Mouse (Mus musculus) cerebellum, adult 2 months (tissue): Measurements from ENCODE around the gene Zfp329. TPM values are rescaled to one million over a fixed set of nuclear protein-coding genes. Genes with fewer than 3 reads are reported as not detected.
A peak's percentile ranks its signal among the peaks of the same experiment; 100 is the strongest.
"Not testable (repeated sequence)": the region's sequence is repeated elsewhere in the genome, so short reads cannot be mapped to it uniquely, and the experiment has no call there.

Experiments used
- DNase-seq, 2 experiments: peaks; one replicate each; pipeline ENCODE4 v3.0.0; 2021
- H3K27ac ChIP-seq: fragments of 200-500 bp; 2 replicates; pipeline ENCODE4 v1.5.1; 2012; ENCODE audit warnings: low read length, control low read depth, inconsistent platforms; ENCODE audit not compliant: insufficient read depth
- H3K27me3 ChIP-seq: fragments of 200-500 bp; 2 replicates; pipeline ENCODE4 v1.6.1; 2012; ENCODE audit warnings: inconsistent platforms, mild to moderate bottlenecking, low read length, moderate library complexity; ENCODE audit not compliant: control insufficient read depth, insufficient read depth
- H3K4me1 ChIP-seq: fragments of 200-500 bp; 2 replicates; pipeline ENCODE4 v1.6.1; 2011; ENCODE audit warnings: low read length; ENCODE audit not compliant: control insufficient read depth, insufficient read depth
- H3K4me3 ChIP-seq: fragments of 200-500 bp; replicated peaks from 2 replicates; pipeline ENCODE3; 2011; ENCODE audit warnings: mild to moderate bottlenecking, low read depth, low read length, control low read depth; ENCODE audit not compliant: insufficient read depth
- CTCF ChIP-seq: fragments of 200-500 bp; IDR thresholded peaks from 2 replicates; pipeline ENCODE4 v1.5.1; 2011; ENCODE audit warnings: low read depth, mild to moderate bottlenecking, control low read depth, low read length, moderate library complexity, borderline replicate concordance; ENCODE audit not compliant: insufficient read depth
- POLR2A ChIP-seq: fragments of 200-500 bp; IDR thresholded peaks from 2 replicates; pipeline ENCODE4 v1.6.1; 2011; ENCODE audit warnings: low read length, control low read depth, borderline replicate concordance; ENCODE audit not compliant: insufficient read depth
- WGBS: fragments of 180-500 bp; shearing (Covaris S2); methylation state at CpG from one replicate; pipeline ENCODE4 v1.1.7; 2018; 5-methylcytosine and 5-hydroxymethylcytosine counted together
- polyA plus RNA-seq: library from polyadenylated mRNA; depleted of rRNA; stranded (reverse); fragments of >200 nt; gene quantifications from 2 replicates; pipeline ENCODE4 v1.2.3, GENCODE M21; 2012

Gene Zfp329
- polyA plus RNA-seq, 1 experiment = 16.7 TPM

- Histone ChIP-seq H3K4me3 (no peak overlapping the region), H3K4me1 (no peaks in the 10 kb centered on the region), H3K27ac (no peak overlapping the region), H3K27me3 (no peaks in the 10 kb centered on the region)
- WGBS = 12% methylated on average over 1 of the region's 1 CpGs
- DNase-seq = no peak
- TF ChIP-seq CTCF = no peak
Measured at GRCm38 (mm10) chr7:12799554-12799953, 19.1 kb downstream of the Zfp329 start.

GRCm38 (mm10) chr7:12797971-12798370 is 20.7 kb downstream of the Zfp329 start:
- no peak for TF ChIP-seq CTCF
- TF ChIP-seq POLR2A = no peak
- 62% methylated on average over 2 of the region's 2 CpGs for WGBS
- H3K27ac ChIP-seq = no peak overlapping the region
- H3K4me3 ChIP-seq = no peak overlapping the region
- H3K4me1 ChIP-seq = no peaks in the 10 kb centered on the region
- DNase-seq = no peak
- H3K27me3 ChIP-seq = no peaks in the 10 kb centered on the region

- not testable (repeated sequence) for H3K4me1 ChIP-seq, DNase-seq, H3K27me3 ChIP-seq, H3K27ac ChIP-seq, H3K4me3 ChIP-seq
- WGBS = 80% methylated on average over 11 of the region's 11 CpGs
Measured at GRCm38 (mm10) chr7:12792624-12793023, 26.0 kb downstream of the Zfp329 start.

GRCm38 (mm10) chr7:12788025-12788424 is 30.6 kb downstream of the Zfp329 start:
- TF ChIP-seq CTCF = no peak
- no peak for TF ChIP-seq POLR2A
- no peak for DNase-seq
- 15% methylated on average over 5 of the region's 5 CpGs for WGBS

GRCm38 (mm10) chr7:12787333-12787732 is 31.3 kb downstream of the Zfp329 start:
- Histone ChIP-seq H3K27me3 (no peaks in the 10 kb centered on the region), H3K4me1 (no peaks in the 10 kb centered on the region), H3K27ac (no peak overlapping the region), H3K4me3 (no peak overlapping the region)
- TF ChIP-seq CTCF = no peak
- TF ChIP-seq POLR2A = no peak
- DNase-seq = no peak
- WGBS = 32% methylated on average over 6 of the region's 6 CpGs

More at GRCm38 (mm10) chr7:12788025-12788424, 30.6 kb downstream of the Zfp329 start:
- Histone ChIP-seq H3K4me1 (no peaks in the 10 kb centered on the region), H3K27me3 (no peaks in the 10 kb centered on the region), H3K4me3 (no peak overlapping the region), H3K27ac (no peak overlapping the region)

- Histone ChIP-seq H3K27me3 (no peaks in the 10 kb centered on the region), H3K27ac (0 out of 2 replicates have a peak overlapping the region, but pooled peaks have one; percentile 20), H3K4me3 (peak overlapping the region; percentile 73), H3K4me1 (peaks cover 10% of the 10 kb centered on the region)
- 1% methylated on average over 57 of the region's 57 CpGs for WGBS
- DNase-seq = peak; percentile 83 to 85
- TF ChIP-seq CTCF (no peak), POLR2A (no peak)
Measured at GRCm38 (mm10) chr7:12780151-12780830, 38.4 kb downstream of the Zfp329 start.

- WGBS = 25% methylated on average over 10 of the region's 10 CpGs
Measured at GRCm38 (mm10) chr7:12779782-12780150, 38.9 kb downstream of the Zfp329 start.

GRCm38 (mm10) chr7:12779141-12779540 is 39.5 kb downstream of the Zfp329 start:
- H3K27ac ChIP-seq = no peak overlapping the region
- WGBS = 21% methylated on average over 5 of the region's 5 CpGs
- H3K4me3 ChIP-seq = no peak overlapping the region
- DNase-seq = peak; percentile 43 to 60
- no peaks in the 10 kb centered on the region for H3K27me3 ChIP-seq
- peaks cover 15% of the 10 kb centered on the region for H3K4me1 ChIP-seq
- TF ChIP-seq POLR2A (no peak), CTCF (no peak)

More at GRCm38 (mm10) chr7:12779782-12780150, 38.9 kb downstream of the Zfp329 start:
- peaks cover 15% of the 10 kb centered on the region for H3K4me1 ChIP-seq
- no peak overlapping the region for H3K27ac ChIP-seq
- no peak for TF ChIP-seq POLR2A
- TF ChIP-seq CTCF = no peak
- H3K27me3 ChIP-seq = no peaks in the 10 kb centered on the region
- no peak for DNase-seq
- H3K4me3 ChIP-seq = peak overlapping the region; percentile 73
